ENCODE assay signal across 9 mouse cellular contexts in genomic region chr19:42744162-42744586, GRCm38 (mm10). TPM values are rescaled to one million over a fixed set of nuclear protein-coding genes. Genes with fewer than 3 reads are reported as not detected.
DNase-seq lines count a peak whose midpoint lies in the region; ATAC-seq and TF ChIP-seq lines count a peak whose summit lies in the region.
"Had no signal": no experiment of that assay in that cellular context is flagged by ENCODE, and none has a peak within 500 bp of the region (broad histone marks: within the 10 kb centered on the region; RNA-seq: fewer than 3 reads in every experiment).

No protein-coding gene starts in this region.

- H3K4me3 ChIP-seq in bone marrow, adult 2 months (replicated peaks; ENCODE audit: control insufficient read depth, low read depth, low read length): no peak overlapping the region
- no peak overlapping the region for H3K4me3 ChIP-seq in forebrain, embryonic 13.5 days
- no peak overlapping the region for H3K4me3 ChIP-seq in layer of hippocampus, adult 2 months
- no peak overlapping the region for H3K4me3 ChIP-seq in neural tube, embryonic 15.5 days (replicated peaks)

- DNase-seq in CD4-positive, CD25-positive, alpha-beta regulatory T cell, adult 2 months (ENCODE audit: low read depth, low spot score): peak; percentile 35
- DNase-seq in heart, postnatal 14 days: peak; percentile 57 to 73
- peak; percentile 67 to 76 for DNase-seq in layer of hippocampus, adult 2 months (ENCODE audit: low spot score in 2 of 2)
- peak; percentile 45 to 51 for DNase-seq in lung, adult 18-20 months

- H3K9me3 ChIP-seq in forebrain, embryonic 13.5 days (replicated peaks): no peaks in the 10 kb centered on the region
- no peaks in the 10 kb centered on the region for H3K9me3 ChIP-seq in neural tube, embryonic 15.5 days (replicated peaks)

- intact Hi-C loops in heart, postnatal 14 days (cut with DNase I): loop anchor here (2.0 to 10.0 kb wide), 4 partner anchors 89 to 429 kb away; partner anchors contain the start of gene R3hcc1l

- 8% methylated on average over 4 of the region's 4 CpGs for WGBS in bone marrow, adult 2 months
- 35% methylated on average over 4 of the region's 4 CpGs for WGBS in forebrain, embryonic 13.5 days
- WGBS in neural tube, embryonic 15.5 days: 25% methylated on average over 4 of the region's 4 CpGs

- ATAC-seq in CD4-positive, CD25-positive, alpha-beta regulatory T cell, adult 4 months: no peak
- peak; percentile 88 for ATAC-seq in forebrain, embryonic 13.5 days
- ATAC-seq in neural tube, embryonic 15.5 days (ENCODE audit: low FRiP score): peak; percentile 74

- H3K27ac ChIP-seq in bone marrow, adult 2 months (ENCODE audit: control insufficient read depth, insufficient read depth, low read depth, low read length, poor library complexity): no peak overlapping the region
- no peak overlapping the region for H3K27ac ChIP-seq in forebrain, embryonic 13.5 days
- no peak overlapping the region for H3K27ac ChIP-seq in layer of hippocampus, adult 2 months
- no peak overlapping the region for H3K27ac ChIP-seq in neural tube, embryonic 15.5 days (replicated peaks)
- H3K27ac ChIP-seq: macrophage had no signal

- no peak for TF ChIP-seq POLR2A in bone marrow, adult 2 months (IDR thresholded peaks at IDR 0.05; ENCODE audit: borderline replicate concordance, control insufficient read depth, low read depth, low read length)

- H3K9ac ChIP-seq in forebrain, embryonic 13.5 days: no peak overlapping the region
- no peak overlapping the region for H3K9ac ChIP-seq in neural tube, embryonic 15.5 days (replicated peaks)

- peak; percentile 56 for TF ChIP-seq CTCF in bone marrow, adult 2 months (IDR thresholded peaks at IDR 0.05; ENCODE audit: control insufficient read depth, insufficient read depth, low read length)
- peak; percentile 87 for TF ChIP-seq CTCF in layer of hippocampus, adult 2 months (conservative IDR thresholded peaks at IDR 0.05)

- no peak overlapping the region for H3K4me2 ChIP-seq in forebrain, embryonic 13.5 days
- H3K4me2 ChIP-seq in neural tube, embryonic 15.5 days: no peak overlapping the region

- H3K27me3 ChIP-seq in forebrain, embryonic 13.5 days: no peaks in the 10 kb centered on the region
- H3K27me3 ChIP-seq in neural tube, embryonic 15.5 days (replicated peaks): no peaks in the 10 kb centered on the region

- no peaks in the 10 kb centered on the region for H3K36me3 ChIP-seq in forebrain, embryonic 13.5 days (ENCODE audit: poor library complexity, severe bottlenecking)
- H3K36me3 ChIP-seq in neural tube, embryonic 15.5 days: no peaks in the 10 kb centered on the region

- peaks cover 1% of the 10 kb centered on the region; the same call in 1 of the 2 replicates for H3K4me1 ChIP-seq in bone marrow, adult 2 months (ENCODE audit: control insufficient read depth, insufficient read depth, low read length)
- peaks cover 17% of the 10 kb centered on the region for H3K4me1 ChIP-seq in forebrain, embryonic 13.5 days
- peaks cover 6% of the 10 kb centered on the region; the same call in 1 of the 2 replicates for H3K4me1 ChIP-seq in neural tube, embryonic 15.5 days

RNA-seq across cellular contexts. Expression of gene Pyroxd2, which starts 8.4 kb away (rescaled TPM):
- under 1 TPM; 0.39 to 0.77 TPM for polyA plus RNA-seq in CD4-positive, CD25-positive, alpha-beta regulatory T cell, adult 4 months (2017; shearing (Covaris generic))
- 3.3 and 9.2 TPM in 2 replicates for polyA plus RNA-seq in bone marrow, adult 2 months (2011; ENCODE audit: insufficient read depth, insufficient read length, low replicate concordance, missing spikeins)
- 1.1 TPM in 2 replicates for polyA plus RNA-seq in forebrain, embryonic 13.5 days (2015; fragmentation: Nextera tagmentation; extraction: Ambion mirVana)
- 1 to 10 TPM; 5.0 to 5.5 TPM for total RNA-seq in heart, postnatal 14 days (2021)
- 1 to 10 TPM; 2.7 to 3.2 TPM for total RNA-seq in layer of hippocampus, adult 2 months (2021)
- 1.5 and 2.1 TPM in 2 replicates for polyA plus RNA-seq in neural tube, embryonic 15.5 days (2015; fragmentation: Nextera tagmentation; extraction: Ambion mirVana)

RNA-seq across cellular contexts. Expression of gene Hps1, which starts 35.6 kb away (rescaled TPM):
- polyA plus RNA-seq in CD4-positive, CD25-positive, alpha-beta regulatory T cell, adult 4 months (2017; shearing (Covaris generic)): 10 to 100 TPM; 10.9 to 18.1 TPM
- 5.1 and 16.1 TPM in 2 replicates for polyA plus RNA-seq in bone marrow, adult 2 months (2011; ENCODE audit: insufficient read depth, insufficient read length, low replicate concordance, missing spikeins)
- 14.7 and 14.8 TPM in 2 replicates for polyA plus RNA-seq in forebrain, embryonic 13.5 days (2015; fragmentation: Nextera tagmentation; extraction: Ambion mirVana)
- 1 to 10 TPM; 2.0 to 3.6 TPM for total RNA-seq in heart, postnatal 14 days (2021)
- 10 to 100 TPM; 14.4 to 15.8 TPM for total RNA-seq in layer of hippocampus, adult 2 months (2021)
- polyA plus RNA-seq in neural tube, embryonic 15.5 days (2015; fragmentation: Nextera tagmentation; extraction: Ambion mirVana): 8.3 and 12.0 TPM in 2 replicates
